Mouse (Mus musculus) testis, adult 2 months (tissue): ENCODE results near the gene Cdk5rap3.

Source experiments
- CTCF ChIP-seq: fragments of 200-500 bp; IDR thresholded peaks from 2 replicates; pipeline ENCODE4 v1.5.1; 2012; ENCODE audit warnings: low read depth, mild to moderate bottlenecking, inconsistent platforms, low read length, moderate library complexity; ENCODE audit not compliant: control insufficient read depth, insufficient read depth, insufficient replicate concordance
- POLR2A ChIP-seq: fragments of 200-500 bp; IDR thresholded peaks from 2 replicates; pipeline ENCODE4 v1.6.1; 2012; ENCODE audit warnings: low read depth, mild to moderate bottlenecking, inconsistent platforms, low read length, moderate library complexity; ENCODE audit not compliant: control insufficient read depth

- TF ChIP-seq CTCF = no peak
- TF ChIP-seq POLR2A = no peak
Observed at GRCm38 (mm10) chr11:96944844-96945580, 28.7 kb upstream of the Cdk5rap3 start.
